Mouse (Mus musculus): ENCODE measurements around the gene Clcn1. TPM values are rescaled to one million over a fixed set of nuclear protein-coding genes. Genes with fewer than 3 reads are reported as not detected.
A peak's percentile ranks its signal among the peaks of the same experiment; 100 is the strongest.

Gene Clcn1
- total RNA-seq, 2 experiments from 2014 or later, result 6.6 to 7.7 TPM

- intact Hi-C loops (cut with DNase I), result no loop called here
- no peak for DNase-seq
Measured at GRCm38 (mm10) chr6:42295549-42296094, 9.1 kb downstream of the Clcn1 start.

- DNase-seq, result no peak
Measured at GRCm38 (mm10) chr6:42299362-42299761, 12.9 kb downstream of the Clcn1 start.

GRCm38 (mm10) chr6:42309816-42310378 lies 23.4 kb downstream of the Clcn1 start:
- intact Hi-C loops (cut with DNase I), result no loop called here

More at GRCm38 (mm10) chr6:42299362-42299761, 12.9 kb downstream of the Clcn1 start:
- intact Hi-C loops (cut with DNase I), result no loop called here

GRCm38 (mm10) chr6:42310427-42311053 lies 24.1 kb downstream of the Clcn1 start:
- intact Hi-C loops (cut with DNase I), result no loop called here
- no peak for DNase-seq

More at GRCm38 (mm10) chr6:42309816-42310378, 23.4 kb downstream of the Clcn1 start:
- peak; percentile 13 for DNase-seq

GRCm38 (mm10) chr6:42318293-42318692 lies 31.8 kb downstream of the Clcn1 start:
- intact Hi-C loops (cut with DNase I), result no loop called here
- no peak for DNase-seq

- intact Hi-C loops (cut with DNase I), result loop anchor here (5.0 kb wide), 1 partner anchor 41 kb away; no protein-coding TSS in a partner anchor
Measured at GRCm38 (mm10) chr6:42323371-42324066, 37.0 kb downstream of the Clcn1 start.

GRCm38 (mm10) chr6:42324067-42324481 lies 37.6 kb downstream of the Clcn1 start:
- peak; percentile 47 for DNase-seq
- intact Hi-C loops (cut with DNase I), result loop anchor here (5.0 kb wide), 1 partner anchor 42 kb away; no protein-coding TSS in a partner anchor

More at GRCm38 (mm10) chr6:42323371-42324066, 37.0 kb downstream of the Clcn1 start:
- peak; percentile 30 for DNase-seq

- intact Hi-C loops (cut with DNase I), result loop anchor here (5.0 kb wide), 1 partner anchor 42 kb away; no protein-coding TSS in a partner anchor
- DNase-seq, result peak; percentile 79
Measured at GRCm38 (mm10) chr6:42324482-42325267, 38.2 kb downstream of the Clcn1 start, which contains the start of gene Fam131b. Gene Fam131b (minus strand): TSS chr6:42324643.

GRCm38 (mm10) chr6:42325268-42325609 lies 38.8 kb downstream of the Clcn1 start:
- intact Hi-C loops (cut with DNase I), result no loop called here
- peak; percentile 81 for DNase-seq

- intact Hi-C loops (cut with DNase I), result no loop called here
- DNase-seq, result no peak
Measured at GRCm38 (mm10) chr6:42326509-42326908, 40.0 kb downstream of the Clcn1 start.

GRCm38 (mm10) chr6:42328757-42329156 lies 42.3 kb downstream of the Clcn1 start:
- no peak for DNase-seq
- intact Hi-C loops (cut with DNase I), result no loop called here

- intact Hi-C loops (cut with DNase I), result no loop called here
- peak; percentile 32 for DNase-seq
Measured at GRCm38 (mm10) chr6:42330216-42330615, 43.7 kb downstream of the Clcn1 start.

GRCm38 (mm10) chr6:42330946-42331345 lies 44.5 kb downstream of the Clcn1 start:
- intact Hi-C loops (cut with DNase I), result no loop called here
- DNase-seq, result no peak

- DNase-seq, result no peak
- intact Hi-C loops (cut with DNase I), result no loop called here
Measured at GRCm38 (mm10) chr6:42339189-42339588, 52.7 kb downstream of the Clcn1 start.

- no peak for DNase-seq
- intact Hi-C loops (cut with DNase I), result no loop called here
Measured at GRCm38 (mm10) chr6:42339981-42340380, 53.5 kb downstream of the Clcn1 start.

- DNase-seq, result no peak
- intact Hi-C loops (cut with DNase I), result no loop called here
Measured at GRCm38 (mm10) chr6:42342171-42342570, 55.7 kb downstream of the Clcn1 start.

- intact Hi-C loops (cut with DNase I), result no loop called here
- DNase-seq, result peak; percentile 43
Measured at GRCm38 (mm10) chr6:42343361-42344120, 57.1 kb downstream of the Clcn1 start.

- intact Hi-C loops (cut with DNase I), result no loop called here
- no peak for DNase-seq
Measured at GRCm38 (mm10) chr6:42344255-42344654, 57.8 kb downstream of the Clcn1 start.

GRCm38 (mm10) chr6:42348281-42349005 lies 62.0 kb downstream of the Clcn1 start:
- DNase-seq, result no peak

More at GRCm38 (mm10) chr6:42348281-42349005, 62.0 kb downstream of the Clcn1 start:
- intact Hi-C loops (cut with DNase I), result no loop called here

Data from left cerebral cortex, postnatal 4 days (tissue).